Mouse (Mus musculus) CD4-positive, CD25-positive, alpha-beta regulatory T cell, adult 9 weeks (primary cell): ENCODE data around the gene Cptp. TPM values are rescaled to one million over a fixed set of nuclear protein-coding genes. Genes with fewer than 3 reads are reported as not detected.

Experiments
- polyA plus RNA-seq: library from polyadenylated mRNA; unstranded; fragments of 100-300 nt; shearing (Covaris generic); gene quantifications from one replicate; pipeline ENCODE4 v1.2.1, GENCODE M21; 2017

Cptp gene
- 23.9 TPM for polyA plus RNA-seq

DNA sequence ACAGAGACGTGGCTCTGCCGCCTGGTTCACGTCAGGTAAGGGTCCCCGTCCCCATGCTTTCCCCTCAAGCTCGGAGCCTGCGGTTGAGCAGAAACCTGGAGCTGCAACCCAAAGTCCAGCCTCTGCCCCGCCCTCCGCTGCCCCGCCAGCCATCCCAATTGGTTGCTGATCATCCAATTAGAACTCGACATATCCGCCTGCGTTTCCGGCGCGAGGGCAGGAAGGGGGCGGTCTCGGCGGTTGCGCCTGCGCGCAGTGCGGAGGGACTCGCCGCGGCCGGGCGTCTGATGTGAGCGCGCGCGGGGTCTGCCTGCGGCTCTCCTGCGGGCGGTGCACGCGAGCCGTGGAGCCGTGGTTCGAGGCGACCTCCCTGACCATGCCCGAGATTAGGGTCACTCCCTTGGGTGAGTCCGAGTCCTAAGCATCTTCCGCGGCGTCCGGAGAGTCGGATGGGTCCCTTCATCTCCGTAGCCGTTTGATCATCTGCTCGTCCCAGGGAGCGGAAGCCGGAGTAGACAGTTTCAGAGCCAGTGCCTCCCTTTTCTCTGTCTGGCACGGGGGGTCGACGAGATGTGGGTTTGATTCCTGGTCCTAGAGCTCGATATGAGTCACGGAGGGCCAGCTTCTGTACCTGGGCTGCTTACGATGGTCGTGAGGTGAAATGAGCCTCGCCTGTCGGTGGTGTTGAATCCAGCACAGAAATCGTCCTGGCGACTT, at the start of gene Cptp, which contains the start of gene Ints11:
TSS of gene Cptp (minus strand) at position 124 of the 717 bp plus-strand sequence.
TSS of gene Ints11 (plus strand) at position 230 of the 717 bp plus-strand sequence.

DNA sequence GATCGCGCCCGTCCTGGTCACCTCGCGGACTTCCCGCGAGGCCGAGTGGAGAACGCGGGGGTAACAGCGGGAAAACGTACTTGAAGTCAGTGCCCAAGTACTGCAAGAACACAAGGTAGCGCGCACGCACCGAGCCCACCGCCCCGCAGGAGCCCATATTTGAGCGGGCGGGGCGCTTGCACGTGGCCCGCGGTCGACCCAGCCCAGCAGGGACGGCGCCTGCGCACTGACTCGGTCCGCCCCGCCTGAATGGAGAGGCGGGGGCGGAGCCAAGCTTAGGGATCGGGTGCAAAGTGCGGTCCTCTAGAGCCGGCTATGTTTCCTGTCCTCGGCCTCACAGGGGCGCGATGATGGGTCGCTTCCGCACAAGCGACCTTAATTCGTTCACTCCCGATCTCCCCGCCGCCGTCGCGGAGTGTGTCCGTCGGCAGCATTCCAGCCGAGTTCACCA, 22.3 kb upstream of the Cptp start, which contains the start of the genes Pusl1 and Acap3:
TSS of gene Pusl1 (minus strand) at position 231 of the 451 bp plus-strand sequence.
TSS of gene Acap3 (plus strand) at position 272 of the 451 bp plus-strand sequence.

DNA sequence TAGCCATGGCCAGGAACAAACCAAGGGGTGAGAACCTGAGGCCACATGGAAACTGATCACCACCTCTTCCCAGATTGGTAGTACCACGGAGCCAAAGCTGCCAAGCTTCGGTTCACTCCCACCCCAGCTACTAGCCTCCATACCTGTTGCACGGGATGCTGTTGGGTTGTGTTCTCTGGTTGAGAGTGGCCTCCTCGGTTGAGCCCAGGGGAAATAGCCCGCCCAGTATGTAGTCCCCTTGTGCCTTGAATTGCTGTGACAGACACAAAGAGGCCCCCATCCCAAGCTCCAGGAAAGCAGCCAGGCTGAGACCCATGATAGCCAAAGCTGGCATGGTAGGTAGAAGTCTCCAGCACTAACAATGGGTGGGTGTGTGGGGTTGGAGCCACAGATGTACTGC, 6.2 kb downstream of the Cptp start, which contains the start of gene Tas1r3:
TSS of gene Tas1r3 (minus strand) at position 362 of the 400 bp plus-strand sequence.

DNA sequence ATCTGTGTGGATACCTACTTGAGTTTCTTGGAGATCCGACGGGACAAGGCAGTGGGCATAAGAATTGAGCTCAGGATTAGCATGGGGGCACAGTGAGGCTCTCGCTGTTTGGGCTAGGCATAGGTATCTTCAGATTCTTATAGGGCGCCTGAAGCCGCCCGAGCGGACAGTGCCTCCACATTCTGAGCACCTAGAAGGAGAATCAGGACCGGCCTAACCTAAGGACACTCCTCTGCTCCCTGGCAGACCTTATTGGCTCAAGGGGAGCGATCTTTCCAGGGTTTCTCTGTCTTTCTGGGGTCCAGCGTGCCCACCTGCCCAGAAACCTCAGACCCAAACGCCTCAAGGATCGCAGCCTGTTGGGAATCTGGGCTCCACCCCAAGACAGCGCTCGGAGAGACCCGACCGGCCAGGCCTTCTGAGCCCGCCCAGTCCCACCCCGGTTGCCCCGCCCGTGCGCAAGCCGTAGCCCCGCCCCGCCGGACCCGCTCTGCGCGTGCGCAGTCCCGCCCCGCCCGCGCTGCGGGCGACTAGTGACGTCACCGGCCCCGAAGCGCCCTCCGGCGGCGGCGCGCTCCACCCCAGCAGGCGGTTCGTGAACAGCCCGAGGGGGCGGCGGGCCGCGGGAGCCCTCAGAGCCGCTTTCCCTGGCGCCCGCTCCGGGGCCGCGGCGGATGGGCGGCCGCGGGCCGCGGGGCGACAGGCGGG, 22.2 kb downstream of the Cptp start, which contains the start of gene Dvl1:
TSS of gene Dvl1 (plus strand) at position 532 of the 708 bp plus-strand sequence.

DNA sequence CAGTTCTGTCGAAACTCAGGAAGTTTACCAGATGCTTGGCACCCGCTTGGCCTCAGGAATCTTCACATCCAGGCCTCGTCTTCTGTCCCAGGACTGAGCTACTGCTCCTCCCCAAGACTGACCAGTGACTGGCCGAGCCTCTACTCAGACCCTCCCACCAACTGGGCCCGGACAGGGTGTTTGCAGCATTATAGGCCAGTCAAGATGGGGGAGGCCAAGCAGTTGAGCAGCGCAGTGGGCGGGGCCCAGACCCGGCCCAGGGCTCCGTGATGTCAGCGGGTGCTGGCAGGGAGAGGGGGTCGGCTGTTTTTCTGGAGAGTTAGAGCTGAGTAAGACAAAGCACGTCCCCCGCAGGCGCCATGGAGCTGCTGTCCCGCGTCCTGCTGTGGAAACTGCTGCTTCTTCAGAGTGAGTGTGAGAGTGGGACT, 29.7 kb downstream of the Cptp start, which contains the start of gene Mxra8:
TSS of gene Mxra8 (plus strand) at position 198 of the 428 bp plus-strand sequence.

DNA sequence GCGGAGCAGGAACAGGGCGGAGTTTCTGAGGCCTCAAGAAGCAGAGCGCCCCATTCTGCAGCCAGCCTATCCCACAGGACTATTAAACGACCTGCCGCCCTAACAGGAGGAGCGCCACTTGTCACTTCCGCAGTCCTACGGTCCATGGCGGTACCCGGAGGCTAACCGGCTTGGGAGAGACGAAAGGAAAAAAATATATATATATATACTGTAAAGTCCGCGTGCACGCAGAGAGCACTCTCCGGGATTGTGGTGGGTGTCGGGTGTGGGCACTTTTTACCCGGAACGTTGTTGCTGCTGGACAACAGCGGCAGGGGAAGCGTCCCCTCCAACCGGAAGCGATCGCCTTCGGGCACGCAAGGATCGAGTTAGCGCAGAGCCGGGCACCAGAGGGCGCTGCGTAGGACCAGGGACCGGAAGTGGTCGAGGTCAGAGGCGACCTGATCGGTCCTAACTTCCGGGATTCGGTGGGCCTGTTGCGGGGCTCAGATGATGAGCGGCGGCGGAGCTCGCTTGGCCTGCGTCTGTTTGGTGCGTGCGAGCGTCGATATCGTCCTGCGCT, 38.0 kb downstream of the Cptp start, which contains the start of gene Aurkaip1:
TSS of gene Aurkaip1 (plus strand) at position 68 of the 562 bp plus-strand sequence.

Other genes starting within 250 kb of the Cptp start
- 160 TPM for gene Cdk11b, start 244.6 kb downstream of the Cptp start, polyA plus RNA-seq
- gene Gm10563, start 224.0 kb downstream of the Cptp start, polyA plus RNA-seq, result not detected
- 0.19 TPM for gene Mmp23, start 216.1 kb downstream of the Cptp start, polyA plus RNA-seq
- gene Mib2, start 200.2 kb downstream of the Cptp start, polyA plus RNA-seq, result 30.9 TPM
- 0.72 TPM for gene Fndc10, start 175.1 kb downstream of the Cptp start, polyA plus RNA-seq
- 160 TPM for gene Ssu72, start 164.6 kb downstream of the Cptp start, polyA plus RNA-seq
- 0.15 TPM for gene Tmem240, start 134.6 kb downstream of the Cptp start, polyA plus RNA-seq
- 28.3 TPM for gene Atad3a, start 108.3 kb downstream of the Cptp start, polyA plus RNA-seq
- gene Vwa1, start 94.7 kb downstream of the Cptp start, polyA plus RNA-seq, result 0.10 TPM
- not detected for gene Tmem88b, start 83.6 kb downstream of the Cptp start, polyA plus RNA-seq
- not detected for gene Ankrd65, start 79.0 kb downstream of the Cptp start, polyA plus RNA-seq
- gene Mrpl20, start 66.6 kb downstream of the Cptp start, polyA plus RNA-seq, result 151 TPM
- gene Ccnl2, start 57.0 kb downstream of the Cptp start, polyA plus RNA-seq, result 114 TPM
- gene Aurkaip1, start 38.2 kb downstream of the Cptp start, polyA plus RNA-seq, result 211 TPM
- 4.8 TPM for gene Mxra8, start 29.8 kb downstream of the Cptp start, polyA plus RNA-seq
- 3.0 TPM for gene Dvl1, start 22.0 kb downstream of the Cptp start, polyA plus RNA-seq
- gene Tas1r3, start 6.1 kb downstream of the Cptp start, polyA plus RNA-seq, result 0.99 TPM
- 75.8 TPM for gene Ints11, start 106 bp upstream of the Cptp start, polyA plus RNA-seq
- 35.9 TPM for gene Pusl1, start 22.3 kb upstream of the Cptp start, polyA plus RNA-seq
- 5.7 TPM for gene Acap3, start 22.4 kb upstream of the Cptp start, polyA plus RNA-seq
- 12.6 TPM for gene Ube2j2, start 74.4 kb upstream of the Cptp start, polyA plus RNA-seq
- gene C1qtnf12, start 92.9 kb upstream of the Cptp start, polyA plus RNA-seq, result 11.2 TPM
- gene B3galt6, start 123.2 kb upstream of the Cptp start, polyA plus RNA-seq, result 0.98 TPM
- 590 TPM for gene Sdf4, start 123.4 kb upstream of the Cptp start, polyA plus RNA-seq
- gene Tnfrsf4, start 144.4 kb upstream of the Cptp start, polyA plus RNA-seq, result 948 TPM
- 768 TPM for gene Tnfrsf18, start 156.7 kb upstream of the Cptp start, polyA plus RNA-seq
- 0.35 TPM for gene Ttll10, start 190.0 kb upstream of the Cptp start, polyA plus RNA-seq
- gene 9430015G10Rik, start 240.5 kb upstream of the Cptp start, polyA plus RNA-seq, result 40.7 TPM